Mouse (Mus musculus) ES-CJ7 (cell line): ENCODE measurements at regions not wholly inside any gene's neighbourhood (a gene's known extent, or its start where the extent isn't known, plus 50 kb on each side); places are given as distances from the start of the nearest gene placed in this dataset.
A peak's percentile ranks its signal among the peaks of the same experiment; 100 is the strongest.
"Not testable (repeated sequence)": the region's sequence is repeated elsewhere in the genome, so short reads cannot be mapped to it uniquely, and the experiment has no call there.

Source experiments
- DNase-seq: peaks from one replicate; pipeline ENCODE4 v3.0.0; 2011; ENCODE audit warnings: low read depth, low spot score

- DNase-seq: no peak
Observed at GRCm38 (mm10) chr10:33715701-33716250, 70.7 kb downstream of the Sult3a2 start.

GRCm38 (mm10) chr10:33708656-33709055 is 77.8 kb downstream of the Sult3a2 start:
- peak; percentile 62 for DNase-seq

- not testable (repeated sequence) for DNase-seq
Observed at GRCm38 (mm10) chr10:33704245-33704644, 79.7 kb upstream of the Clvs2 start.

GRCm38 (mm10) chr10:33703420-33703819 is 78.9 kb upstream of the Clvs2 start:
- DNase-seq: peak; percentile 56
